Mouse (Mus musculus): ENCODE data around the gene Nrde2. TPM values are rescaled to one million over a fixed set of nuclear protein-coding genes. Genes with fewer than 3 reads are reported as not detected.
"Not testable (repeated sequence)": the region's sequence is repeated elsewhere in the genome, so short reads cannot be mapped to it uniquely, and the experiment has no call there.

The Nrde2 gene
- total and polyA plus RNA-seq, 3 experiments, result 5.1 to 11.0 (median 7.9) TPM

DNA sequence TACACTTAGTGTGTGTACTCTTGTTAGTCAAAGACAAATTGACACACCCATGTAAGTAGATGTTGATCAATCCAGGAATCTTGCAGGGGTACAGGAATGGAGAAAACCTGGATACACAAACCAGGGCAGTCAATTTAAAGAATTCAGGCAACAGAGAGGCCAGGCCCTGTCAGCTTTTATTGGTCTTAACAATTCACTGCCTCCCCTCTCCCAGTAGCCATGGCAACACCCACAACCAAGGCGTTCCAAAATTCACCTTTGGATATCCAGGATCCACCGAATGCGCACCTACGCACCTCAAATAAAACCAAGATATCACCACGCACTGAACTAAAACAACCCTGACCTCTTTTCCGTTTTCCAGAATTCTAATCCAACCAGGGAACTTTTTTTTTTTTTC, 26.9 kb upstream of the Nrde2 start:
- Histone ChIP-seq H3K79me2 (replicated peaks; ENCODE audit: control insufficient read depth, insufficient read depth, low read length) (no peaks in the 10 kb centered on the region), H3K36me3 (ENCODE audit: control insufficient read depth, insufficient read depth, low read length) (no peaks in the 10 kb centered on the region), H3K27me3 (ENCODE audit: control insufficient read depth, insufficient read depth, low read length) (no peaks in the 10 kb centered on the region), H3K4me3 (peak overlapping the region; percentile 78), H3K27ac (peak overlapping the region; percentile 98), H3K4me1 (ENCODE audit: control insufficient read depth, insufficient read depth, low read length) (no peaks in the 10 kb centered on the region; the same call in 1 of the 2 replicates), H3K9ac (ENCODE audit: low read depth, low read length) (no peak overlapping the region)
- TF ChIP-seq CTCF (IDR thresholded peaks at IDR 0.05) (no peak), POLR2A (IDR thresholded peaks at IDR 0.05; ENCODE audit: insufficient read depth, low read depth, low read length) (no peak), EP300 (IDR thresholded peaks at IDR 0.05; ENCODE audit: insufficient read depth, low read depth, low read length) (no peak)
- no peak for DNase-seq
- 9% methylated on average over 6 of the region's 6 CpGs for WGBS
- intact Hi-C loops (cut with DNase I), result loop anchor here (2.0 to 10.0 kb wide), 3 partner anchors 28 to 388 kb away; partner anchors contain the start of genes Nrde2 and Ttc7b

DNA sequence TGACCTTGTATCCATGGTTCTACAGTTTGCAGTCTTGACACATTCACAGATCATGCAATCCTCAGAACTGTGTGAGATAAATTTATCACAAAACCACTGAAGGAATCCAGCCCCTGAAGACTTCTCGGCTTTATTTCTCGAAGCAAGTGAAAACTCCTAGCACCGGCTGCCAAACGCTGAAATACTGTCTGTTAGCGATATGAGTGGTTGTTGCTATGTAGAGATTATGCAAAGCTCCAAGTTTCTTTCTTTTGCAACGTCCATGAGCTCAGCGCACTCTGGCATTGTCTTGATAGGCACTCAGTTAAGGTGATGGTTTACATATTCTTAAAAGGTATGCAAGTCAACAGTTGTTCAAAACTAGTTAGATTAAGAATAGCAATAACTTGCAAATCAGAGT, 26.4 kb upstream of the Nrde2 start:
- intact Hi-C loops (cut with DNase I), result loop anchor here (2.0 to 10.0 kb wide), 3 partner anchors 27 to 389 kb away; partner anchors contain the start of genes Nrde2 and Ttc7b
- H3K4me1 ChIP-seq (ENCODE audit: control insufficient read depth, insufficient read depth, low read length), result no peaks in the 10 kb centered on the region; the same call in 1 of the 2 replicates
- DNase-seq, result no peak
- TF ChIP-seq POLR2A (IDR thresholded peaks at IDR 0.05; ENCODE audit: insufficient read depth, low read depth, low read length), result no peak
- no peak for TF ChIP-seq CTCF (IDR thresholded peaks at IDR 0.05)
- TF ChIP-seq EP300 (IDR thresholded peaks at IDR 0.05; ENCODE audit: insufficient read depth, low read depth, low read length), result no peak
- no peak overlapping the region for H3K4me3 ChIP-seq
- H3K27ac ChIP-seq, result no peak overlapping the region
- H3K79me2 ChIP-seq (replicated peaks; ENCODE audit: control insufficient read depth, insufficient read depth, low read length), result no peaks in the 10 kb centered on the region
- H3K27me3 ChIP-seq (ENCODE audit: control insufficient read depth, insufficient read depth, low read length), result no peaks in the 10 kb centered on the region
- WGBS, result 69% methylated on average over 7 of the region's 7 CpGs
- H3K36me3 ChIP-seq (ENCODE audit: control insufficient read depth, insufficient read depth, low read length), result no peaks in the 10 kb centered on the region
- H3K9ac ChIP-seq (ENCODE audit: low read depth, low read length), result no peak overlapping the region

DNA sequence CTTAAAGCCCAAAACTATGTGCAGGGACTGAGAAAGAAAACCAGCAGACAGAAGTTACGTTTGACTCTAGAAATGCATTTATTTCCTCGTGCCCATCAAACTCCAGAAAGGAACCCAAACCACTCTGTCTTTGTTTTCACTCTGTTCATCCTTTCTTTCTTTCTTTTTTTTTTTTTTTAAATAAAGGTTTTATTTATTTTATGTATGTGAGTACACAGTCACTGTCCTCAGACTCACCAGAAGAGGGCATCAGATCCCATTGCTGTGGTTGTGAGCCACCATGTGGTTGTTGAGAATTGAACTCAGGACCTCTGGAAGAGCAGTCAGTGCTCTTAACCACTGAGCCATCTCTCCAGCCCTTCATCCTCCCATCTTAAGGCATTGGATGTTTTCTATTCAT, 25.5 kb upstream of the Nrde2 start:
- not testable (repeated sequence) for H3K79me2 ChIP-seq (replicated peaks; ENCODE audit: control insufficient read depth, insufficient read depth, low read length); H3K36me3 ChIP-seq (ENCODE audit: control insufficient read depth, insufficient read depth, low read length); H3K27me3 ChIP-seq (ENCODE audit: control insufficient read depth, insufficient read depth, low read length); H3K4me1 ChIP-seq (ENCODE audit: control insufficient read depth, insufficient read depth, low read length); DNase-seq; H3K4me3 ChIP-seq; H3K27ac ChIP-seq; H3K9ac ChIP-seq (ENCODE audit: low read depth, low read length)
- 88% methylated on average over 2 of the region's 2 CpGs for WGBS
- intact Hi-C loops (cut with DNase I), result loop anchor here (5.0 to 10.0 kb wide), 2 partner anchors 337 to 390 kb away; partner anchors contain the start of gene Ttc7b
- TF ChIP-seq CTCF (IDR thresholded peaks at IDR 0.05), result peak; percentile 62

DNA sequence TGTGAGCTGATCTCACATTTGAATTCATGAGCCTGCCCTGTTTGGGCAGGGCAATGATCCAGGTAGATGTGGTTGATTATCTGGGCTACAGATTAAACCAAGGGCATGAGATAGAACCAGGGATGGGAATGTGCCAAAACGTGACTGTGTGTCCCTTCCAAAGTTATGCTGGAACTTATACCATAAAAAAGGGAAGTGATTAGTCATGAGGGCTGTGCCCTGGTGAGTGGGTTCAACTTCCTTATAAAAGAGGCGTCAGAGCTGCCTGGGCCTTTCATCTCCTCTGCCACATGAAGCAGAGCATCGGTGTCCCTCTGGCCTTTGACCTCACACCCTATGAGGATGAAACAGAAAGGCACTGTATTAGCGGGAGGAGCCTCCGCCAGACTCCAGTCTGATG, 24.5 kb upstream of the Nrde2 start:
- Histone ChIP-seq H3K36me3 (ENCODE audit: control insufficient read depth, insufficient read depth, low read length) (no peaks in the 10 kb centered on the region), H3K27me3 (ENCODE audit: control insufficient read depth, insufficient read depth, low read length) (no peaks in the 10 kb centered on the region), H3K4me1 (ENCODE audit: control insufficient read depth, insufficient read depth, low read length) (no peaks in the 10 kb centered on the region; the same call in 1 of the 2 replicates), H3K27ac (no peak overlapping the region), H3K4me3 (no peak overlapping the region), H3K9ac (ENCODE audit: low read depth, low read length) (no peak overlapping the region), H3K79me2 (replicated peaks; ENCODE audit: control insufficient read depth, insufficient read depth, low read length) (no peaks in the 10 kb centered on the region)
- 57% methylated on average over 5 of the region's 5 CpGs for WGBS
- TF ChIP-seq CTCF (IDR thresholded peaks at IDR 0.05) (no peak), POLR2A (IDR thresholded peaks at IDR 0.05; ENCODE audit: insufficient read depth, low read depth, low read length) (no peak), EP300 (IDR thresholded peaks at IDR 0.05; ENCODE audit: insufficient read depth, low read depth, low read length) (no peak)
- intact Hi-C loops (cut with DNase I), result loop anchor here (10.0 kb wide), 1 partner anchor 391 kb away; no protein-coding TSS in a partner anchor
- peak in 1 of 2 experiments; percentile 49 for DNase-seq

DNA sequence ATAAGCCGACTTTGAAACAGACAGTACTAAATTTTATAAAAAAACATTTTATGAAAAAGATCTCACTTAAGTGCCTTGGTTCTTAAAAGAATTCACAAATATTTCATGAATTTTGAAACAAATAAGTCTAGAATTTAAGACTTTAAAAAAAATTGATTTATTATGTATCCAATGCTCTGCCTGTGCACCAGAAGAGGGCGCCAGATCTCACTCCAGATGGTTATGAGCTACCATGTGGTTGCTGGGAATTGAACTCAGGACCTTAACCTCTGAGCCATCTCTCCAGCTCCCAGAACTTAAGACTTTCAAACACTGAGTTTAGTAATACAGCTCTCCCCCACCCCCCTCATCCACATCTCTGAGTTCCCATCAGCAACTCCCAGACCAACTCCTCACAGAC, 23.2 kb upstream of the Nrde2 start:
- Histone ChIP-seq H3K79me2 (replicated peaks; ENCODE audit: control insufficient read depth, insufficient read depth, low read length) (no peaks in the 10 kb centered on the region), H3K9ac (ENCODE audit: low read depth, low read length) (no peak overlapping the region), H3K36me3 (ENCODE audit: control insufficient read depth, insufficient read depth, low read length) (no peaks in the 10 kb centered on the region), H3K4me1 (ENCODE audit: control insufficient read depth, insufficient read depth, low read length) (no peaks in the 10 kb centered on the region; the same call in 1 of the 2 replicates), H3K27me3 (ENCODE audit: control insufficient read depth, insufficient read depth, low read length) (no peaks in the 10 kb centered on the region), H3K27ac (no peak overlapping the region), H3K4me3 (no peak overlapping the region)
- intact Hi-C loops (cut with DNase I), result loop anchor here (10.0 kb wide), 1 partner anchor 392 kb away; no protein-coding TSS in a partner anchor
- DNase-seq, result no peak
- 93% methylated on average over 2 of the region's 2 CpGs for WGBS
- TF ChIP-seq EP300 (IDR thresholded peaks at IDR 0.05; ENCODE audit: insufficient read depth, low read depth, low read length), result no peak
- no peak for TF ChIP-seq POLR2A (IDR thresholded peaks at IDR 0.05; ENCODE audit: insufficient read depth, low read depth, low read length)
- peak; percentile 45 for TF ChIP-seq CTCF (IDR thresholded peaks at IDR 0.05)

DNA sequence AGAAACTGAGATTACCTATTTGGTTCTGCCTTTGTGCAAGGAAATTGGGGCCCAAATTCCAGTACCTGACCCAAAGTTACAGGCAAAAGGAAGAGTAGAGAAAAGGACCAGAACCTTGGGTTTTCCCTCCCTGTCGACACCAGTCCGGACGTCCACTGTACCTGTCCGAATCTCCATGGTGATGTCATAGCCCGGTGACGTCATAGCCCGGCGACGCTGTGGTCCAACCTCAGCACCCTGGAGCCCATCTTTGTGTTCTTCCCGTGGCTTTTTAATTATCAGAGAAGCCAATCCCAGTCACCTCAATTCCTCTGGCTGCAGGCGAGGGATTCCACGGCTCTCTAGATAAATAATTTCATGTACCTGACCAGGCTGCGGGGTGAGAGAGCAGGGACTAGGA, 21.3 kb upstream of the Nrde2 start:
- Histone ChIP-seq H3K4me3 (no peak overlapping the region), H3K36me3 (ENCODE audit: control insufficient read depth, insufficient read depth, low read length) (no peaks in the 10 kb centered on the region), H3K27ac (no peak overlapping the region), H3K27me3 (ENCODE audit: control insufficient read depth, insufficient read depth, low read length) (no peaks in the 10 kb centered on the region), H3K79me2 (replicated peaks; ENCODE audit: control insufficient read depth, insufficient read depth, low read length) (no peaks in the 10 kb centered on the region), H3K9ac (ENCODE audit: low read depth, low read length) (no peak overlapping the region), H3K4me1 (ENCODE audit: control insufficient read depth, insufficient read depth, low read length) (no peaks in the 10 kb centered on the region; the same call in 1 of the 2 replicates)
- TF ChIP-seq POLR2A (IDR thresholded peaks at IDR 0.05; ENCODE audit: insufficient read depth, low read depth, low read length), result no peak
- no peak for TF ChIP-seq EP300 (IDR thresholded peaks at IDR 0.05; ENCODE audit: insufficient read depth, low read depth, low read length)
- no peak for TF ChIP-seq CTCF (IDR thresholded peaks at IDR 0.05)
- WGBS, result 88% methylated on average over 13 of the region's 13 CpGs
- intact Hi-C loops (cut with DNase I), result loop anchor here (10.0 kb wide), 1 partner anchor 394 kb away; no protein-coding TSS in a partner anchor
- no peak for DNase-seq

Data from heart, adult 2 months (tissue).